Mouse (Mus musculus) frontal cortex, adult 2 months (tissue): ENCODE results near the gene Cmtr2. TPM values are rescaled to one million over a fixed set of nuclear protein-coding genes. Genes with fewer than 3 reads are reported as not detected.

Experiments
- DNase-seq, 2 experiments: peaks; one replicate each; pipeline ENCODE4 v3.0.0; 2022; ENCODE audit warnings: low spot score in 1 of 2; ENCODE audit errors: extremely low spot score in 1 of 2
- polyA plus RNA-seq: library from polyadenylated mRNA; depleted of rRNA; stranded (reverse); fragments of >200 nt; gene quantifications from 2 replicates; pipeline ENCODE4 v1.2.3, GENCODE M21; 2012; rRNA removed

Gene Cmtr2
- 12.0 TPM in 2 replicates for polyA plus RNA-seq

DNA sequence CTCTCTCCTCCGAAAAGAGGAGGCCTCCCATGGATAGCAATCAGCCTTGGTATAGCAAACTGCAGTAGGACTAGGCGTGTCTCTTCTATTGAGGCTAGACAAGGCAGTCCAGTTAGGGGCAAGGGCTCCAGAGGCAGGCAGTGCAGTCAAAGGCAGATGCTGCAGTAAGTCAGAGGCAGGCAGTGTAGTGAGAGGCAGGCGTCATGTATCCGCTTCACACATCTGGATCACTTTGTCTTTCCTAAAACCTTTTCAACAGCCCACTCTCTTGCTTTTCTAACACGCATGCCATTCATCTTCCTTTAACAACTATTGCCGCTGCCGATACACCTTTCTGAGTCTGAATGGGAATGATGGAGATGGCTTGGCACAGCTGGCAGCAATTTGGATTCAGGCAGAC, at the start of gene Cmtr2:
Cmtr2 (plus strand) TSS at position 301 of the 400 bp plus-strand sequence.
- no peak for DNase-seq

DNA sequence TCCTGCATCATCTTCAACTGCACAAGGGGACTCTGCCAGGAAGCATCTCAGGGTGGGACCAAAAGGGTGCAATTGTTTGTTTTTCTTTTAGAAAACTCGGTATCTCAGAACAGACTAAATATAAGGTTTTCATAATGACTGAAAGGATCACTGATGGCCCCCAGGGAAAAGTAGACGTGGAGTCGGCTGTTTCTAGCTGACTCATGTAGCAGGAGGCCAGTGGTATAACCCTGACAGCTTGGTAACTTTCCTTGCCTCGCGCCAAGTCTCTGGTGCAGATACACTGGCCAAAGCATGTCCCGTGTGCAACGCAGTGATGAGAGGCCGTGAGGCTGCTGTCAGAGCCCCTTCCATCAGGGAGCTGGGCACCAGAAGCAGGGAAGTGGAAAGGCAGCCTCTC, 49.2 kb upstream of the Cmtr2 start:
- no peak for DNase-seq

GRCm38 (mm10) chr8:110168046-110168445, 47.4 kb upstream of the Cmtr2 start, which contains the start of gene Calb2:
Gene Calb2, minus strand, starts transcription at chr8:110168210.
- peak in 1 of 2 experiments; percentile 74 for DNase-seq

DNA sequence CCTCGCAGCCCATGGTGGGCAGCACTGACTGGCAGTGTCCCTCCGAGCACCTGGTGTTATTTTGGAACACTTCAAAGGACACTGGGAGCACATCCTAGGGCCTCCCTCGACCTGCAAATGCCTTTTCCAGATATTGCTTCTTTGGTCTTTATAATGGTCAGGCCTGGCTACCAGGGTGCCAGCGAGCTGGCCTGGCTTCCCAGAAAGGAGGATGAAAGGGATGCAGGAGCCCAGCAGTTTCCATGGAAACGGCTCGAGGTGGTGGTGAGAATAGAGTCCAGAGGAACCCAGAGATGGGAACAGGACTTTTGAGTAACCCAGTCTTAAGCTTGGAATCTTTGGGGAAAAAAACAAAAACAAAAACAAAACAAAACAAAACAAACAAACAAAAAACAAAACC, 43.3 kb upstream of the Cmtr2 start:
- DNase-seq = no peak

- no peak for DNase-seq
These were observed 40.6 kb upstream of the Cmtr2 start for GRCm38 (mm10) chr8:110174826-110175225.

- no peak for DNase-seq
These were observed 37.9 kb upstream of the Cmtr2 start for GRCm38 (mm10) chr8:110177359-110178155.

- DNase-seq = peak in 1 of 2 experiments; percentile 13
These were observed 32.6 kb upstream of the Cmtr2 start for GRCm38 (mm10) chr8:110182735-110183367.

- no peak for DNase-seq
These were observed 31.7 kb upstream of the Cmtr2 start for GRCm38 (mm10) chr8:110183748-110184147.

- no peak for DNase-seq
These were observed 29.9 kb upstream of the Cmtr2 start for GRCm38 (mm10) chr8:110185538-110185937.

DNA sequence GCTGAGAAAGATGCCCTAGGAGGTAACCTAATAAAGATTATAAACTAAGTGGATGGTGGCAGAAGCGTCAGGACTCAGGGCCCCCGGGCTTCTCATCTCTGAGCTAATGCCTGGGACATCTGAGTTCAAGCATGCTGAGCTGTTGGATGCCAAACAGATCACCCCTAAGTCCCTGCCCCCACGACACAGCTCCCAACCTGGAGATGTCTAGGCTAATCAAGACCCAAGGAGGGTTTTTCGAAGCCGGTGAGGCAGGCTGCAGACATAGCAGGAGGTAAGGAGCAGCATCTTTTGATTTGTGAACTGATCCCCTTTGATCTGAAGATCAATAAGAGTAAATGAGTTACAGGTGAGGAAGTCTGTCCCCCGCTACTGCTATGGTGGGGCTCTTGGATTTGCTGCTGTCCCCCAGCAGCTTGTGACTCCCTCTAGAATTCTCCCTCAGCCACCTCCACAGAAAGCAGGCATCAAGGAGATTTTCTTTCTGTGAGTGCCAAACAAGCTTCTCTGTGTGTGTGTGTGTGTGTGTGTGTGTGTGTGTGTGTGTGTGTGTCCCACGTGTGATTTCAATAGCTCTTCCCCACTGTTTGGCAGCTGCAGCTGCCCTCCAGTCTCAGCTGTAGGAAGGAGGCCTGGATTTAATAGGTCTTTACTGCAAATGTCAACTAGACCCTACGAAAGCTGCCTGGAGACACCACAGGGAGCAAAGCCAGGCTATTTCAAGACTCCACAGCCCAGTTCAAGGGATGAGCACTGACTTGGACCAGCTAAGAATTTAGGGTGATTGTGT, 26.3 kb upstream of the Cmtr2 start:
- peak in 1 of 2 experiments; percentile 13 for DNase-seq

- no peak for DNase-seq
These were observed 18.8 kb upstream of the Cmtr2 start for GRCm38 (mm10) chr8:110196678-110197077.

- no peak for DNase-seq
These were observed 13.7 kb upstream of the Cmtr2 start for GRCm38 (mm10) chr8:110201806-110202205.

DNA sequence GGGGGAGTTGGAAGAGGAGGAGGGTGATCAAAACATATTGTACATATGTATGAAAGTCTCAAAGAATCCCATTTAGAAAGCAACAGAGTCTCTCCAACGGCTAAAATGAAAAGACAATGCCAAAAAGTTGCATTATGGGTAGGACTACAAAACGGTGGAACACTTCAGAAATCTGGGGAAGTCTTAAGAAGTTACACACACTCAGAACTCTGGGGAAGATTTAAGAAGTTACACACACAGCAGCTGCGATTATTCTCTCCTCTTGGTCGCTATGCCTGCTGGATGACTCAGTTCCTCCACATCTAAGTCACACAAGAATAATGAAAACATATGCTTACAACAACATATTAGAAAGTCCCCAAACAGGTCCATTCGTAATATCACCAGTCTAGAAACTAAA, 788 bp downstream of the Cmtr2 start:
- DNase-seq = no peak

GRCm38 (mm10) chr8:110217198-110217597, 1.7 kb downstream of the Cmtr2 start:
- no peak for DNase-seq

- DNase-seq = peak; percentile 99 to 100
These were observed 2.2 kb downstream of the Cmtr2 start for GRCm38 (mm10) chr8:110217681-110218131.

- no peak for DNase-seq
These were observed 3.0 kb downstream of the Cmtr2 start for GRCm38 (mm10) chr8:110218511-110218910.

DNA sequence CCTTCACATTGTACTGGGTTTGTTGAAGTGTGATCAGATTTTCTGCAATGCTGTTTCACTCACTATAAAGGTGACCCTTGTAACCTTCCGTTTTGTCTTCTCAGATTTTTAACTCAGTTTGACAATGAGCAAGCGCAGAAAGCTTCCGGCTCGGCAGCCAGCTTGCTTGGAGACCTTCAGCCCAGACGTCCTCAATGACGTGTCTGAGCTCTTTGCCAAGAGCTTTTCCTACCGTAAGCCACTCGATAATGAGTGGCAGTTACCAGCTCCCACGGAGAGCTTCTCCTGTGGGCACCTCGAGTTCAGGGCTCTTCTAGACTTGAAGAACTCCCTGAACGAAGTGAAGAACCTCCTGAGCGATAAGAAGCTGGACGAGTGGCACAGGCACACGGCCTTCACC, 5.5 kb downstream of the Cmtr2 start:
- DNase-seq = no peak

DNA sequence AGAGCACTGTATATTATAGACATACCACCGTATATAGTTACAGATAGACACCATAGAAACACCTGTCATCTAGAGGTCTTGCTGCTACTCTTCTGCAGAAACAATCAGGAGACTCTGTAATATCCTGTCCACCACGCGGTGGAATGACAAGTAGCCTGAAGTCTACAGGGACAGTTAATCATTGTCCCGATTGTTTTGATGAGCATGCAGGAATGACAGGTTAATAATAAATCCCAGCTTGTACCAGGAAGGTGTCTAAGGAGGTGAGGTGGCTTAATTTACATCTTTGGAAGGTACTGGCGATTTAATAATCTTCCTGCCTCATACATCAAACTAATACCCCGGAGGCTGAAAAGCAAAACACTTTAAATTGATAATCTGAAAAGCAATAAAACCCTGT, 15.3 kb downstream of the Cmtr2 start:
- no peak for DNase-seq

GRCm38 (mm10) chr8:110242278-110243177, 27.1 kb downstream of the Cmtr2 start:
- DNase-seq = peak in 1 of 2 experiments; percentile 20

GRCm38 (mm10) chr8:110244566-110244965, 29.1 kb downstream of the Cmtr2 start:
- no peak for DNase-seq
